Mouse (Mus musculus) brain, embryonic 14.5 days (tissue): ENCODE measurements at regions not wholly inside any gene's neighbourhood (a gene's known extent, or its start where the extent isn't known, plus 50 kb on each side); places are given as distances from the start of the nearest gene placed in this dataset.
"Not testable (repeated sequence)": the region's sequence is repeated elsewhere in the genome, so short reads cannot be mapped to it uniquely, and the experiment has no call there.

Experiments used
- CTCF ChIP-seq: fragments of 200-500 bp; IDR thresholded peaks from 2 replicates; pipeline ENCODE4 v1.5.1; 2012; ENCODE audit warnings: inconsistent platforms, mild to moderate bottlenecking, moderate library complexity, borderline replicate concordance; ENCODE audit not compliant: insufficient read depth, insufficient read length; ENCODE audit errors: extremely low read depth
- POLR2A ChIP-seq: fragments of 200-500 bp; IDR thresholded peaks from 2 replicates; pipeline ENCODE4 v1.6.1; 2012; ENCODE audit warnings: mild to moderate bottlenecking, inconsistent platforms, borderline replicate concordance; ENCODE audit not compliant: poor library complexity, insufficient read depth, insufficient read length, severe bottlenecking; ENCODE audit errors: extremely low read depth

GRCm38 (mm10) chr12:20614766-20615165 lies 375.5 kb upstream of the Asap2 start:
- not testable (repeated sequence) for TF ChIP-seq CTCF, POLR2A
